Mouse (Mus musculus): Measurements from ENCODE around the gene Apbb1ip. TPM values are rescaled to one million over a fixed set of nuclear protein-coding genes. Genes with fewer than 3 reads are reported as not detected.

The Apbb1ip gene
- polyA plus RNA-seq, 1 experiment from 2014 or later, result 4.5 TPM

GRCm38 (mm10) chr2:22782057-22782456, 8.2 kb downstream of the Apbb1ip start:
- 50% methylated on average over 3 of the region's 3 CpGs for WGBS
- ATAC-seq (replicated peaks; ENCODE audit: extremely low read depth, insufficient read depth, low FRiP score), result no peak
- H3K4me2 ChIP-seq (ENCODE audit: low read depth, low read length), result no peak overlapping the region
- H3K27me3 ChIP-seq (ENCODE audit: control insufficient read depth, insufficient read depth, low read length), result no peaks in the 10 kb centered on the region
- no peaks in the 10 kb centered on the region for H3K4me1 ChIP-seq (ENCODE audit: control insufficient read depth, insufficient read depth, low read length)
- H3K36me3 ChIP-seq (ENCODE audit: control insufficient read depth, insufficient read depth), result no peaks in the 10 kb centered on the region
- no peak overlapping the region for H3K27ac ChIP-seq (ENCODE audit: low read length)
- no peaks in the 10 kb centered on the region for H3K9me3 ChIP-seq (replicated peaks; ENCODE audit: control insufficient read depth, low read length)
- H3K4me3 ChIP-seq (ENCODE audit: low read length), result no peak overlapping the region
- no peak overlapping the region for H3K9ac ChIP-seq (ENCODE audit: low read length)

- Histone ChIP-seq H3K27me3 (ENCODE audit: control insufficient read depth, insufficient read depth, low read length) (no peaks in the 10 kb centered on the region), H3K27ac (ENCODE audit: low read length) (no peak overlapping the region), H3K9ac (ENCODE audit: low read length) (no peak overlapping the region), H3K36me3 (ENCODE audit: control insufficient read depth, insufficient read depth) (no peaks in the 10 kb centered on the region), H3K4me2 (ENCODE audit: low read depth, low read length) (no peak overlapping the region), H3K4me1 (ENCODE audit: control insufficient read depth, insufficient read depth, low read length) (no peaks in the 10 kb centered on the region), H3K4me3 (ENCODE audit: low read length) (no peak overlapping the region), H3K9me3 (replicated peaks; ENCODE audit: control insufficient read depth, low read length) (no peaks in the 10 kb centered on the region)
- ATAC-seq (replicated peaks; ENCODE audit: extremely low read depth, insufficient read depth, low FRiP score), result no peak
- 72% methylated on average over 2 of the region's 2 CpGs for WGBS
Observed at GRCm38 (mm10) chr2:22783137-22783638, 9.3 kb downstream of the Apbb1ip start.

- Histone ChIP-seq H3K9ac (ENCODE audit: low read length) (no peak overlapping the region), H3K4me3 (ENCODE audit: low read length) (no peak overlapping the region), H3K27me3 (ENCODE audit: control insufficient read depth, insufficient read depth, low read length) (no peaks in the 10 kb centered on the region), H3K9me3 (replicated peaks; ENCODE audit: control insufficient read depth, low read length) (no peaks in the 10 kb centered on the region), H3K36me3 (ENCODE audit: control insufficient read depth, insufficient read depth) (no peaks in the 10 kb centered on the region), H3K4me1 (ENCODE audit: control insufficient read depth, insufficient read depth, low read length) (no peaks in the 10 kb centered on the region), H3K4me2 (ENCODE audit: low read depth, low read length) (no peak overlapping the region), H3K27ac (ENCODE audit: low read length) (no peak overlapping the region)
- ATAC-seq (replicated peaks; ENCODE audit: extremely low read depth, insufficient read depth, low FRiP score), result no peak
- WGBS, result 68% methylated on average over 3 of the region's 3 CpGs
Observed at GRCm38 (mm10) chr2:22784186-22784585, 10.3 kb downstream of the Apbb1ip start.

- no peaks in the 10 kb centered on the region for H3K4me1 ChIP-seq (ENCODE audit: control insufficient read depth, insufficient read depth, low read length)
- WGBS, result 43% methylated on average over 1 of the region's 1 CpGs
- no peak overlapping the region for H3K9ac ChIP-seq (ENCODE audit: low read length)
- H3K4me3 ChIP-seq (ENCODE audit: low read length), result no peak overlapping the region
- H3K27ac ChIP-seq (ENCODE audit: low read length), result no peak overlapping the region
- no peak for ATAC-seq (replicated peaks; ENCODE audit: extremely low read depth, insufficient read depth, low FRiP score)
- H3K27me3 ChIP-seq (ENCODE audit: control insufficient read depth, insufficient read depth, low read length), result no peaks in the 10 kb centered on the region
- H3K4me2 ChIP-seq (ENCODE audit: low read depth, low read length), result no peak overlapping the region
- no peaks in the 10 kb centered on the region for H3K36me3 ChIP-seq (ENCODE audit: control insufficient read depth, insufficient read depth)
- no peaks in the 10 kb centered on the region for H3K9me3 ChIP-seq (replicated peaks; ENCODE audit: control insufficient read depth, low read length)
Observed at GRCm38 (mm10) chr2:22784771-22785170, 10.9 kb downstream of the Apbb1ip start.

GRCm38 (mm10) chr2:22788658-22789057, 14.8 kb downstream of the Apbb1ip start:
- Histone ChIP-seq H3K4me2 (ENCODE audit: low read depth, low read length) (no peak overlapping the region), H3K27me3 (ENCODE audit: control insufficient read depth, insufficient read depth, low read length) (no peaks in the 10 kb centered on the region), H3K27ac (ENCODE audit: low read length) (no peak overlapping the region), H3K4me1 (ENCODE audit: control insufficient read depth, insufficient read depth, low read length) (no peaks in the 10 kb centered on the region), H3K36me3 (ENCODE audit: control insufficient read depth, insufficient read depth) (no peaks in the 10 kb centered on the region), H3K9ac (ENCODE audit: low read length) (no peak overlapping the region), H3K4me3 (ENCODE audit: low read length) (no peak overlapping the region), H3K9me3 (replicated peaks; ENCODE audit: control insufficient read depth, low read length) (no peaks in the 10 kb centered on the region)
- WGBS, result 85% methylated on average over 2 of the region's 2 CpGs
- ATAC-seq (replicated peaks; ENCODE audit: extremely low read depth, insufficient read depth, low FRiP score), result no peak

GRCm38 (mm10) chr2:22789576-22789975, 15.7 kb downstream of the Apbb1ip start:
- H3K36me3 ChIP-seq (ENCODE audit: control insufficient read depth, insufficient read depth), result no peaks in the 10 kb centered on the region
- WGBS, result 44% methylated on average over 1 of the region's 1 CpGs
- no peaks in the 10 kb centered on the region for H3K27me3 ChIP-seq (ENCODE audit: control insufficient read depth, insufficient read depth, low read length)
- H3K9ac ChIP-seq (ENCODE audit: low read length), result no peak overlapping the region
- H3K27ac ChIP-seq (ENCODE audit: low read length), result no peak overlapping the region
- H3K4me1 ChIP-seq (ENCODE audit: control insufficient read depth, insufficient read depth, low read length), result no peaks in the 10 kb centered on the region
- no peaks in the 10 kb centered on the region for H3K9me3 ChIP-seq (replicated peaks; ENCODE audit: control insufficient read depth, low read length)
- no peak overlapping the region for H3K4me2 ChIP-seq (ENCODE audit: low read depth, low read length)
- no peak for ATAC-seq (replicated peaks; ENCODE audit: extremely low read depth, insufficient read depth, low FRiP score)
- no peak overlapping the region for H3K4me3 ChIP-seq (ENCODE audit: low read length)

- H3K27me3 ChIP-seq (ENCODE audit: control insufficient read depth, insufficient read depth, low read length), result no peaks in the 10 kb centered on the region
- 7% methylated on average over 1 of the region's 1 CpGs for WGBS
- no peak overlapping the region for H3K9ac ChIP-seq (ENCODE audit: low read length)
- H3K9me3 ChIP-seq (replicated peaks; ENCODE audit: control insufficient read depth, low read length), result peaks cover 3% of the 10 kb centered on the region; the same call in 1 of the 2 replicates
- no peak overlapping the region for H3K27ac ChIP-seq (ENCODE audit: low read length)
- no peak overlapping the region for H3K4me3 ChIP-seq (ENCODE audit: low read length)
- no peak for ATAC-seq (replicated peaks; ENCODE audit: extremely low read depth, insufficient read depth, low FRiP score)
- no peaks in the 10 kb centered on the region for H3K4me1 ChIP-seq (ENCODE audit: control insufficient read depth, insufficient read depth, low read length)
- no peak overlapping the region for H3K4me2 ChIP-seq (ENCODE audit: low read depth, low read length)
- H3K36me3 ChIP-seq (ENCODE audit: control insufficient read depth, insufficient read depth), result no peaks in the 10 kb centered on the region
Observed at GRCm38 (mm10) chr2:22790435-22790834, 16.5 kb downstream of the Apbb1ip start.

GRCm38 (mm10) chr2:22795087-22795486, 21.2 kb downstream of the Apbb1ip start:
- H3K27me3 ChIP-seq (ENCODE audit: control insufficient read depth, insufficient read depth, low read length), result no peaks in the 10 kb centered on the region
- ATAC-seq (replicated peaks; ENCODE audit: extremely low read depth, insufficient read depth, low FRiP score), result no peak
- no peak overlapping the region for H3K4me3 ChIP-seq (ENCODE audit: low read length)

GRCm38 (mm10) chr2:22796487-22796886, 22.6 kb downstream of the Apbb1ip start:
- Histone ChIP-seq H3K27me3 (ENCODE audit: control insufficient read depth, insufficient read depth, low read length) (no peaks in the 10 kb centered on the region), H3K36me3 (ENCODE audit: control insufficient read depth, insufficient read depth) (no peaks in the 10 kb centered on the region), H3K27ac (ENCODE audit: low read length) (no peak overlapping the region), H3K4me1 (ENCODE audit: control insufficient read depth, insufficient read depth, low read length) (no peaks in the 10 kb centered on the region), H3K9ac (ENCODE audit: low read length) (no peak overlapping the region), H3K4me3 (ENCODE audit: low read length) (no peak overlapping the region), H3K4me2 (ENCODE audit: low read depth, low read length) (no peak overlapping the region), H3K9me3 (replicated peaks; ENCODE audit: control insufficient read depth, low read length) (peaks cover 3% of the 10 kb centered on the region; the same call in 1 of the 2 replicates)
- no peak for ATAC-seq (replicated peaks; ENCODE audit: extremely low read depth, insufficient read depth, low FRiP score)

More at GRCm38 (mm10) chr2:22795087-22795486, 21.2 kb downstream of the Apbb1ip start:
- Histone ChIP-seq H3K27ac (ENCODE audit: low read length) (no peak overlapping the region), H3K9ac (ENCODE audit: low read length) (no peak overlapping the region), H3K4me1 (ENCODE audit: control insufficient read depth, insufficient read depth, low read length) (no peaks in the 10 kb centered on the region), H3K9me3 (replicated peaks; ENCODE audit: control insufficient read depth, low read length) (peaks cover 3% of the 10 kb centered on the region; the same call in 1 of the 2 replicates), H3K36me3 (ENCODE audit: control insufficient read depth, insufficient read depth) (no peaks in the 10 kb centered on the region), H3K4me2 (ENCODE audit: low read depth, low read length) (no peak overlapping the region)
- 71% methylated on average over 3 of the region's 3 CpGs for WGBS

Data from heart, embryonic 16.5 days (tissue).